Mouse (Mus musculus): ENCODE data around the gene Pitx1.

Pitx1 gene

DNA sequence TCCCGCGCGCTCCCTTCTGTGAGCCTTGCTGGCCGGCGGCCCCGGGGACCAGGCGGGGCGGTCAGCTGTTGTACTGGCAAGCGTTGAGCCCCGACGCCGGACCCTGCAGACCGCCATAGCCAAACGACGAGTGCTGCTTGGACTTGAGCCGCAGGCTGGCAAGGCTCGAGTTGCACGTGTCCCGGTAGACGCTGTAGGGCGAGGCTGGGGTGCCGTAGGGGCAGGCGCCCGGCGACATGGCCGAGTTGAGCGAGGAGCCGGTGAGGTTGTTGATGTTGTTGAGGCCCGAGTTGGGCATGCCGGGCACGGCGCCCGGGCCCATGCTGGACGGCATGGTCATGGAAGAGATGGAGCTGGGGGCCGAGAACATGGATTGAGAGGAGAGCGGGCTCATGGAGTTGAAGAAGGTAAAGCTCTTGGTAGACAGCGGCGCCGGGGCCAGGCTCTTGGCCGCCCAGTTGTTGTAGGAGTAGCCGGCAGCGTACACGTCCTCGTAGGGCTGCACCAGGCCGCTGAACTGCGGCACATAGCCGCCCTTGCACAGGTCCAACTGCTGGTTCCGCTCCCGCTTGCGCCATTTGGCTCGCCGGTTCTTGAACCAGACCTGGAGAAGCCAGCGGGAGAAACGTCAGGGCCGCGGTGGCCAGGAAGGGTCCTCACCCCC, 9.9 kb downstream of the Pitx1 start:
- Histone ChIP-seq H3K27me3 (ENCODE audit: control insufficient read depth, insufficient read depth, low read length, poor library complexity, severe bottlenecking) (no peaks in the 10 kb centered on the region; the same call in none of the 2 replicates), H3K36me3 (ENCODE audit: control insufficient read depth, insufficient read depth, low read length, poor library complexity, severe bottlenecking) (no peaks in the 10 kb centered on the region)
- no peak for DNase-seq (ENCODE audit: low read depth, low spot score)

DNA sequence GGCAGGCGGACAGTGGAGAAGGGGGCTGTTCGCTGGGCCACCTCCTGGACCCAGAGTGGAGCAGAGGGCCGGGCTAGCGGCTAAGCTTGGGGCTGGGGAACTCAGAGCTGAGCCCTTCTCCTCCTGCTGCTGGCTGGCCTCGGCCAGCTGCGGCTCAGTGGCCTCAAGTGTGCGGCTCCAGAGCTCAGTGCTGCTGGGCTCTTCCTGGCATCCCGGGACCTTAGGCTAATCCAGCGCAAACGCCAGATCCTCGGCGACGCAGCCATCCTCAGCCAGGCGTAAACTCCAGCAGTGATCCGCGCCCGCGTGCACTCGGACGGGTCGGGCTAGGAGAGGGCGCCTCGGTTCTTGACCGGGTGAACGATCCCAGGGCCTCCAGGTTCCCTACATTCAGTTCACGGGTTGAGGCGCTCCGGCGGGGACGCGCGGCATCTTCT, 10.7 kb downstream of the Pitx1 start:
- no peak for DNase-seq (ENCODE audit: low read depth, low spot score)
- Histone ChIP-seq H3K27me3 (ENCODE audit: control insufficient read depth, insufficient read depth, low read length, poor library complexity, severe bottlenecking) (no peaks in the 10 kb centered on the region), H3K36me3 (ENCODE audit: control insufficient read depth, insufficient read depth, low read length, poor library complexity, severe bottlenecking) (no peaks in the 10 kb centered on the region)

DNA sequence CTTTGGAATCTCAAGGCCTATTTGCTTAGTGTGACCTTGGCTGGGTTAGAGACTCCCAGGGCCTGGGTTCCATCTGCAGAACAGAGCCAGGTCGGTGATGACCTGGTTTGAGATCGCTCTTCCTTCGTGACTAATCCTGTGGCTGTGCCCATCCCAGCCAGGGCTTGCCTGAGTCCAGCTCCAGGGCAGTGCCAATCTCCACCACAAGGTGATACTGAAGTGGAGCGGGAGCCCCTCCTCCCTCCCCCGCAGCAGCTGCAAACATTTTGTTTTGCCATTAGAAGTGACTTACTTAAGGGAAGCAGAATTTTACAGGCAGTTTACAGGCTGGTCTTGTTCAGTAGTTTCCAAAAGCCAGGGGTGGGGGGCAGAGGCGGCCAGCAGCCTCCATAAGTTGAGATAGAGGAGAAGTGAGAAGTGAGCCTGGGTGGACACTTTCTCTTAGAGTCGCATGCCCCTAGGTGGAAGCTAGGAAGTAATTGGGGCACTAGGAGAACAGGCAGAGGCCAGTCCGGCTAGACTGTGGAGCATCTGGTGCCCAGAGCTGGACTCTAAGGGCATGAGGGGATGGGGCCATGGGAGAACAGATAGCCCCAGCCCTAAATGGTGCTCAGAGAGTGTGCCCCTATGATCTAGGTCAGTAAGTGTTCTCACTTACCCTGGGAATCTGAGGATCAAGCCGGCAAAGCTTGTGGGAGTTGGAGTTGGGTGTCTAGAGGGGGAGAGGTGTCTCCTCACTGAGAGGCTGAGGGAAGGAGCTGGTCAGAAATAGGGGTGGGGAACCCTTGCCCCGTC, 11.6 kb downstream of the Pitx1 start:
- H3K36me3 ChIP-seq (ENCODE audit: control insufficient read depth, insufficient read depth, low read length, poor library complexity, severe bottlenecking), result no peaks in the 10 kb centered on the region
- H3K27me3 ChIP-seq (ENCODE audit: control insufficient read depth, insufficient read depth, low read length, poor library complexity, severe bottlenecking), result no peaks in the 10 kb centered on the region
- DNase-seq (ENCODE audit: low read depth, low spot score), result no peak

DNA sequence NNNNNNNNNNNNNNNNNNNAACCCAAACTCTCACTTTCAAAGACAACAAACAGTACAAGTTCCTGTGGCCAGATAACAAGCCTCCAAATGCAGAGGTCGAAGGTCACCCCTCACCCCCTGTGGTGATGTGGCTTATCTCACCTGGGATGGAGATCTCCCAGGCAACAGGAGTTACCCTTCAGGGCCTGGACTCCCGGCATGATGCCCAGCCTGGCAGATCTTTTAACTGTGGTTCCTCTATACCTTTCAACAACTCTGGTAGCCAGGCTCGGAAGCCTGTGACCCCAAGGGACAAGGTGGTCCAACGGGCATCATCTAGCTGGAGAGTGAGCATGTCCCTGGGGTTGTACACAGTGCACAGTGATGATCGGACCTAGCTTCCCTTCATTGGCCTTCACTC, 13.5 kb downstream of the Pitx1 start:
- Histone ChIP-seq H3K36me3 (ENCODE audit: control insufficient read depth, insufficient read depth, low read length, poor library complexity, severe bottlenecking) (no peaks in the 10 kb centered on the region), H3K27me3 (ENCODE audit: control insufficient read depth, insufficient read depth, low read length, poor library complexity, severe bottlenecking) (no peaks in the 10 kb centered on the region)
- DNase-seq (ENCODE audit: low read depth, low spot score), result no peak

DNA sequence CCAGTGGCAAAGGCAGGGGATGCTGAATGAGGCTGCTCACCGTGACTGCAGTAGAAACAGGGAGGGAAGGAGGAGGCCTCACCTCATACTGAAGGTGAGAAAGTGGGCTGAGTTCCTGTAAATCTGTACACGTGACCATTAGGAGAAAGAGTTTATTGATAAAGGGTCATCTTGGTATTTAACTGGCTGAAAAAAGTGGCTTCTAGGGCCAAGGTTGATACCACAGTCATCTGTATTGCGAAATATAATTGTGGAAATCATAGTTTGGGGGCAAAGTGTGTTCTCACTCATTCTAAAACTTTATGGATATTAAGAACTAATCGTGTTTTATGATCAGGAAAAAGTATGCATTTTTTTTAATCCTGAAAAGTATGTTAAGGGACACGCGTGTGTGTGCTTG, 21.2 kb downstream of the Pitx1 start:
- Histone ChIP-seq H3K27me3 (ENCODE audit: control insufficient read depth, insufficient read depth, low read length, poor library complexity, severe bottlenecking) (no peaks in the 10 kb centered on the region), H3K36me3 (ENCODE audit: control insufficient read depth, insufficient read depth, low read length, poor library complexity, severe bottlenecking) (no peaks in the 10 kb centered on the region)

DNA sequence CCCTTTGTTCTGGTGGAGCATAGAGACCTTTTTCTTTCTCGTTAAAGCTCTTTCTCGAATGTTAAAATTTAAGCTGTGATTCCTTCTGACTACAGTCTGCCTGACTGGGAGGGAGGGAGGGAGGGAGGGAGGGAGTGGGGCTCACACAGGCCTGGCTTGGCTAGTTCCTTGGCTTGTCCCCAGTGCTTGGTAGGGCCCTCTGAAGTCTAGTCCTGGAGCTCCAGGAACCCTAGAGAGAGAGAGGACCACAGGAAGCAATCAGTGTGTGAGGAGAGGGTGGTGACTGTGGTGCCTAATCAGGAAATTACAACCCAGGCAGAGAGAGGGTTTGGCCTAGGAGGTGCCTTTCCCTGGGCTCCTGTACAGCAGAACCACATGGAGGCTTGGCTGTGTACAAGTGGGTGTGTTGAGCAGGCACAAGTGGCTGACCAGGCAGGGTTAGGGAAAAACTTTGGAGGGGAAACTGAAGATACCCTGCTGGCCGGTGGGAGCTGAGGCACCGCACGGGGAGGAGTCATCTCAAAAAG, 22.4 kb downstream of the Pitx1 start:
- no peak for DNase-seq (ENCODE audit: low read depth, low spot score)
- H3K27me3 ChIP-seq (ENCODE audit: control insufficient read depth, insufficient read depth, low read length, poor library complexity, severe bottlenecking), result no peaks in the 10 kb centered on the region
- no peaks in the 10 kb centered on the region for H3K36me3 ChIP-seq (ENCODE audit: control insufficient read depth, insufficient read depth, low read length, poor library complexity, severe bottlenecking)

More for the DNA sequence above, 21.2 kb downstream of the Pitx1 start:
- DNase-seq (ENCODE audit: low read depth, low spot score), result no peak

DNA sequence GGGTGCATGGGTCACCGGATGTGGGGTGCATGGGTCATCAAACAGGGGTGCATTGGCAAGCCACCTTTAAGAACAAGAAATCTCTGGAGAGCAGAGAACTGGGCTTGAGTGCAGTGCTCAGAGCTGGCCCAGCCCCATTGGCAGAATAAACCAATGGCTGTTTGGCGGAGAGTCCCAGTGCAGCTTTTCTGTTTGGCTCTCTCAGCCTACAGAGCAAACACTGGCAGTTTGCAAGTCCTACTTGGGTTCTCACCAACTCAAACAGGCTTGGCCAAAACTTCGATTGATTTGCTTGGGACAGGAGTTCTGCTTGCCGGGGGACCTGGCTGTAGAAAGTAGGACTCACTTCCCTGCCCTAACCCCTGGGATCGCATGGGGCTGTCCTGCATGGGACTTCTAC, 25.0 kb downstream of the Pitx1 start:
- no peak for DNase-seq (ENCODE audit: low read depth, low spot score)
- no peaks in the 10 kb centered on the region for H3K27me3 ChIP-seq (ENCODE audit: control insufficient read depth, insufficient read depth, low read length, poor library complexity, severe bottlenecking)
- H3K36me3 ChIP-seq (ENCODE audit: control insufficient read depth, insufficient read depth, low read length, poor library complexity, severe bottlenecking), result no peaks in the 10 kb centered on the region

DNA sequence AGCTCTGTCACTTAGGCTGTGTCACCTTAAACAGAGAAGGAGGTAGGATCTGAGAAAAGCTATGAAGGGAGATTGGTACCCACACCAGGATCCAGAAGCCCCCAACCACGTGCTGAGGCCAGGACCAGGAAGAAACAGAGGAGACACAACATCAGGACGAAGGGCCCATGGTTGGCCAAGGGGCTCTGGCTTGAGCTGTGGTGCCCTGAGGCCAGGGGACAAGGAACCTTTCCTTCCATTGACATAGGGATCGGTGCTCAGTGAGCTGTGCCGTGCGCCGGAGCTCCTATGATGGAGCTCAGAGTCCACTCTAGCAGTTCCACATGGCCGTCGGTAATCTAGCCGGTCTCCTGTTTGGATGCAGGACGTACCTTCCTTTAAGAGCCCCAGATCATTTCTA, 26.3 kb downstream of the Pitx1 start:
- no peaks in the 10 kb centered on the region for H3K27me3 ChIP-seq (ENCODE audit: control insufficient read depth, insufficient read depth, low read length, poor library complexity, severe bottlenecking)
- no peaks in the 10 kb centered on the region for H3K36me3 ChIP-seq (ENCODE audit: control insufficient read depth, insufficient read depth, low read length, poor library complexity, severe bottlenecking)
- no peak for DNase-seq (ENCODE audit: low read depth, low spot score)

DNA sequence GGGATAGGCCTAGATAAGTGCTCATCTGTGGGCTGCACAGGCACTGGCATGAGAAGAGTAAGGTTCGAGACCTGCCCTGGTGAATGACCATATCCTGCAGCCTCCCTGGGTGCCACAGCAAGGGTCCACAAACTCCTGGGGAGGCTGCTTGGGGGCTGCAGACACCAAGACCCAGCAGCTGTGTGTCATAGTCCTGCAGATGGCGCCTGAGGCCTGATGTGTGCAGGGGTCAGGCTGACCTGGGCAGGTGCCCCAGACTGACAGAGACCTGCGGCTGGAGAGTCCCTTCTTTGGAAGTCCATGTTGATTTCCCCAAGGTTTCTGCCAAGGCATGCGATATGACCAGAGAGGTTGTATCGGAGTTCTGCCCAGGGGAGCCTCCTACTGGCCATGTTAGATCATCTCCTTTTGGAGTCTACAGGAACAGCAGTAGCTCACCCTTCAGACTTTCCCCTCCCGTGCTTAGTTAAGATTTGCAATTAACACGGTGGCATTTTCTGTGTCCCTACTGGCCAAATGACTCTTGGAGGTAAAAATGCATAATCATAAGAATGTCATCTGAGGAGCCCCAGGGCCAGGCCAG, 26.9 kb downstream of the Pitx1 start:
- no peaks in the 10 kb centered on the region for H3K36me3 ChIP-seq (ENCODE audit: control insufficient read depth, insufficient read depth, low read length, poor library complexity, severe bottlenecking)
- H3K27me3 ChIP-seq (ENCODE audit: control insufficient read depth, insufficient read depth, low read length, poor library complexity, severe bottlenecking), result no peaks in the 10 kb centered on the region
- DNase-seq (ENCODE audit: low read depth, low spot score), result no peak

DNA sequence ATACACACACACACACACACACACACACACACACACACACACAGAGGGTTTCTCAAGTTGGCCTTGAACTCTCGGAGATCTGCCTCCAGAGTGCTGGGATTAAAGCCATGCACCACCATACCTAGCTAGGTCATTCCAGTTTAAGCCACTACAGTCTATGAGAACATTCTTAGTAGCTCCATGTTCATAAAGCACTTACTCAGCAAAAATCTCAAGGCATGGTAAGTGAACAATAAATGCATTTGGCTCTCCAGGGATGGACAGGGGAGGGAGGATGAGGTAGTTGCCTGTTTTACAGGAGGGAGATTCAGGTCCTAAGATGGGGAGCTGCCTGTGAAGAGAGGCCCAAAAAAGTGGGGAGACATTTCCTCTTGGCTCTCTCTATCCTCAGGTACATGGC, 32.0 kb downstream of the Pitx1 start:
- Histone ChIP-seq H3K27me3 (ENCODE audit: control insufficient read depth, insufficient read depth, low read length, poor library complexity, severe bottlenecking) (no peaks in the 10 kb centered on the region), H3K36me3 (ENCODE audit: control insufficient read depth, insufficient read depth, low read length, poor library complexity, severe bottlenecking) (no peaks in the 10 kb centered on the region)
- DNase-seq (ENCODE audit: low read depth, low spot score), result no peak

DNA sequence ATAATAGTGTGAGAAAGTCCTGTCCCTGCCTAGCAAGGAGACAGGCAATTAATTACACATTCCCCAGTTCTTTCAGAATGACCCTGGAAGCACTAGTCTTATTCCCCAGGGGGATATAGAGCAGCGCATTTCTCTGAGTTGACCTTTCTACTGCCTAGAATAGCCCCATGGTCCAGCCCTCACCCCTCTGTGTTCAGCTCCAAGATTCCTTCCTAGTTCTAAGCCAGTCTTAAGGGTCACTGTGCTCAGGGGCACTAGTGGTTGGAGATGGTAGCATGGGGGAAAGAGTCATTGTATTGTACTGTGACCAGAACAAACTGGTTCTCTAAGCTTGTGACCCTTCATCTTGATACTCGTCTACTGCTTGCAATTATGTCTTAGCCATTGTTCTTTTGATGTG, 34.7 kb downstream of the Pitx1 start:
- DNase-seq (ENCODE audit: low read depth, low spot score), result no peak
- no peaks in the 10 kb centered on the region for H3K36me3 ChIP-seq (ENCODE audit: control insufficient read depth, insufficient read depth, low read length, poor library complexity, severe bottlenecking)
- no peaks in the 10 kb centered on the region for H3K27me3 ChIP-seq (ENCODE audit: control insufficient read depth, insufficient read depth, low read length, poor library complexity, severe bottlenecking)

DNA sequence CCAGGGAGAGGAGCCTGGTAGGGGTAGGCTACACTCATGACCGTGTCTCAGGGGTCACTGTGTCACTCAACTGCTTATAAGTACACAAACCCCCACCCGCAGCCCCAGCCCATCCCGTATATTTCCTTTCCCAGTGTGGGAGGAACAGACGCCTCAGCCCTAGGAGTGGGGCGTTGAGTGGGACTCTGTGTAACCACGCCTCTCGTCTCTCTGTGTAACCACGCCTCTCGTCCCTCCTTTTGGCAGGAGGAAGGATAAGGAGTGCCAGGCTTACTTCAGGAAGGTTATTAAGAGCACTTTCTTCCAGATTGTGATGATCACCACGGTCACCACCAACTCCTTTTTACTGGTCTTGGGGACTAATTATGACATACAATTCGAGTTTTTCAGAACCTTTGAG, 49.9 kb downstream of the Pitx1 start:
- no peaks in the 10 kb centered on the region for H3K27me3 ChIP-seq (ENCODE audit: control insufficient read depth, insufficient read depth, low read length, poor library complexity, severe bottlenecking)
- DNase-seq (ENCODE audit: low read depth, low spot score), result no peak
- no peaks in the 10 kb centered on the region for H3K36me3 ChIP-seq (ENCODE audit: control insufficient read depth, insufficient read depth, low read length, poor library complexity, severe bottlenecking)

DNA sequence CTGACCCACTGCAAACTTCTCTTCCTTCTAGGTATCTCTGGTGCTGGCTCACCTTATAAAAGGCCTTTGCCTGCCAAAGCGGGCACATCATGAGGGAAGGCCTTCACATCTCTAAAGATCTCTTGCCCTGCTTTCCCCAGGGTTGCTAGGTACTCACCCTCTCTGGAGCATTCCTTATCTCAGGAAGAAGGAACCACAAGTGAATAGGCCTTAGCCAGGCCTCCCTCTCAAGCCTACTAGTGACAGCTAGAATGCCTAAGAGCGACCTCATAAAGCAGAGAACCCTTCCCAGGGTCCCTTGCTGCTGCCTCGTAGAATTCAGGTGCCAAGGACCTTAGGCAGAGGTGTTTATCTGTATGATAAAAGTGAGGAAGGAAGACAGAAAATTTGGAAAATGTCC, 51.7 kb downstream of the Pitx1 start, which contains the start of gene Catsper3:
TSS of gene Catsper3 (plus strand) at position 301 of the 400 bp plus-strand sequence.
- no peaks in the 10 kb centered on the region for H3K27me3 ChIP-seq (ENCODE audit: control insufficient read depth, insufficient read depth, low read length, poor library complexity, severe bottlenecking)
- no peaks in the 10 kb centered on the region for H3K36me3 ChIP-seq (ENCODE audit: control insufficient read depth, insufficient read depth, low read length, poor library complexity, severe bottlenecking)
- DNase-seq (ENCODE audit: low read depth, low spot score), result no peak

DNA sequence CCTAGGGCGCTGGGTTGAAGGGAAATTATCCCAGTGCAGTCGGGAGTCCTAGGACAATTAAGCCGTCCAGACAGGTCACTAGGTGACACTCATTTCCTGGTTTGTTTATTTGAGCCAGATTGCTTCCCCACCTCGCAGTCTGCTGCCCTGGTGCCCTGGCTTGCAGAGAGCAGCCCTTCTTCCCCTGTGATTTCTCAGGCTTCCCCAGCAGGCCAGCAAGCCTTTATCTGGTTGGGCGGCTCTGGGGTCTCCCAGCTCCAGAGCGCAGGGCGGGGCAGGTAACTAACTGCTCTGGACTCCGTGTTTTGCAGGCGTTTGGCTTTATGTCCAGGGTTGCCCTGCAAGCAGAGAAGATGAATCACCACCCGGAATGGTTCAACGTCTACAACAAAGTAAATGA, 60.9 kb downstream of the Pitx1 start:
- no peak for DNase-seq (ENCODE audit: low read depth, low spot score)
- Histone ChIP-seq H3K36me3 (ENCODE audit: control insufficient read depth, insufficient read depth, low read length, poor library complexity, severe bottlenecking) (no peaks in the 10 kb centered on the region), H3K27me3 (ENCODE audit: control insufficient read depth, insufficient read depth, low read length, poor library complexity, severe bottlenecking) (no peaks in the 10 kb centered on the region)

Data from splenic B cell, adult 2 months (primary cell).